In the genomic region with DNA sequence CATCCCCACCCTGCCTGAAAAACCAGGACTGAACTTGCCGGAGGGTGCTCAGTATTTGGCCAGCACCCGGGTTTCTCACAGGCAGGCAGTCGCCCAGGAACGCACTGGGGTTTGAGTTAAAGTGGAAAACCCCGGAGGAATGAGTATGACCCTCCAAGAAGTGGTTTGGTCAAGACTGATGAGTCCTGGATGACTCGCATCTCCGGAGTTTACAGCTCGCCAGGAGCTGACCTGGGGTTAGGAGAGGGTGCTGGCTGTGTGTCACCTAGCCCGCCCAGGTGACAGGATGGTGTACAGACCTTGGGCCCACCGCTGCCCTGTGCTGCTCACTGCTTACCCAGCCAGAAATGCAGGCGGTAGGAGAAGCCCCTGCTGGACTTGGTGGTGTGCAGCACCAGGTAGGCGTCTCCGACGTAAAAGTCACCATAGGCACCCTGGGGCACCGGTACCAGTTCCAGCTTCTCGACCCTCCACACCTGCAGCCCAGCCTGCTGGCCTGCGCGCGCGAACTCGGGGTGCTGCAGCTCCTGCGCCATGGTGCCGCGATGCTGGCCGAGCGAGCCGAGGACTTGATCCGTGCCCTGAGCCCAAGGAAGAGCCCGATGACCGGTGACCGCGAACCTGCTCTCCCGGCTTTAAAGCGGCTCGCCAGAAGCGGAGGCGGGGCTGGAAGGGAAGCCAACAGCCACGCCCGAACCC, we compare ENCODE assay signal across 8 mouse cellular contexts. TPM values are rescaled to one million over a fixed set of nuclear protein-coding genes. Genes with fewer than 3 reads are reported as not detected.
A peak's percentile ranks its signal among the peaks of the same experiment; 100 is the strongest.
DNase-seq lines count a peak whose midpoint lies in the region; ATAC-seq and TF ChIP-seq lines count a peak whose summit lies in the region.

TSS of gene Scin (minus strand) at position 656 of the 699 bp plus-strand sequence.

- no peaks in the 10 kb centered on the region for H3K36me3 ChIP-seq in heart, postnatal 0 days (replicated peaks; ENCODE audit: control insufficient read depth, insufficient read depth, low read length)

- peak; percentile 35 for DNase-seq in ovary, postnatal 36 days (ENCODE audit: low spot score)
- no peak for DNase-seq in ovary, postnatal 10 days (ENCODE audit: low spot score)
- peak; percentile 59 for DNase-seq in embryo, embryonic 10 days (ENCODE audit: low spot score)
- DNase-seq in heart, postnatal 0 days (ENCODE audit: low spot score), result no peak
- peak; percentile 70 for DNase-seq in kidney, postnatal 14 days
- DNase-seq in testis, postnatal 14 days (ENCODE audit: low spot score), result peak; percentile 12
- no peak for DNase-seq in right cerebral cortex, postnatal 36 days (ENCODE audit: low spot score in 2 of 2)

- H3K27me3 ChIP-seq in heart, postnatal 0 days (ENCODE audit: control insufficient read depth, insufficient read depth, low read length), result 0 out of 2 replicates have a peak, but pooled peaks cover 5% of the 10 kb centered on the region

- peak within 1 kb of the TSS; percentile 27; the same call in 1 of the 2 replicates for H3K9ac ChIP-seq in heart, postnatal 0 days (replicated peaks; ENCODE audit: low read depth, low read length)

- H3K4me1 ChIP-seq in heart, postnatal 0 days (ENCODE audit: control insufficient read depth, insufficient read depth), result peaks cover 12% of the 10 kb centered on the region; the same call in 1 of the 2 replicates

- H3K4me2 ChIP-seq in heart, postnatal 0 days (ENCODE audit: low read depth, low read length), result peak within 1 kb of the TSS; percentile 76

- H3K4me3 ChIP-seq in heart, postnatal 0 days (ENCODE audit: low read depth, low read length), result peak within 1 kb of the TSS; percentile 52

- TF ChIP-seq CTCF in heart, postnatal 0 days (IDR thresholded peaks at IDR 0.05; ENCODE audit: low read depth), result no peak

- no peaks in the 10 kb centered on the region for H3K9me3 ChIP-seq in heart, postnatal 0 days (replicated peaks; ENCODE audit: control insufficient read depth, low read length)

- no peak for ATAC-seq in heart, postnatal 0 days (ENCODE audit: insufficient read depth, low read depth)
- peak; percentile 41 for ATAC-seq in megakaryocyte progenitor cell, adult 5-6 weeks (replicated peaks; ENCODE audit: poor library complexity)

- 2% methylated on average over 39 of the region's 39 CpGs for WGBS in heart, postnatal 0 days

- no peak within 1 kb of the TSS for H3K27ac ChIP-seq in heart, postnatal 0 days (ENCODE audit: low read depth)

- no peak for TF ChIP-seq EP300 in heart, postnatal 0 days (IDR thresholded peaks at IDR 0.05; ENCODE audit: low read depth)

RNA-seq across cellular contexts. Expression of gene Scin, which starts in this region (rescaled TPM):
- total RNA-seq in heart, postnatal 0 days (2014; rRNA removed; ENCODE audit: low replicate concordance), result 2.5 and 2.7 TPM in 2 replicates
- polyA plus RNA-seq in heart, postnatal 0 days (2015; fragmentation: Nextera tagmentation; extraction: Ambion mirVana), result 2.7 and 2.8 TPM in 2 replicates
- total RNA-seq in megakaryocyte progenitor cell, adult 5-6 weeks (2015), result 1.8 and 2.9 TPM in 2 replicates
- total RNA-seq in megakaryocyte progenitor cell, adult 5-6 weeks (2017), result 3.2 and 4.6 TPM in 2 replicates

Comparison
In these comparisons a context has a peak if more than half of its experiments do, and no peak if none do; other contexts are left out.
1. DNase-seq: peak in ovary, postnatal 36 days (single experiment), embryo, embryonic 10 days (single experiment), kidney, postnatal 14 days (single experiment) and testis, postnatal 14 days (single experiment); none in ovary, postnatal 10 days (single experiment), heart, postnatal 0 days (single experiment) and right cerebral cortex, postnatal 36 days (0 of 2).